Mouse (Mus musculus): ENCODE data around the gene Rab3gap1. TPM values are rescaled to one million over a fixed set of nuclear protein-coding genes. Genes with fewer than 3 reads are reported as not detected.

Rab3gap1 gene
- polyA plus RNA-seq, 1 experiment from 2014 or later: 18.2 TPM

GRCm38 (mm10) chr1:127860492-127860891 is 8.1 kb upstream of the Rab3gap1 start:
- Histone ChIP-seq H3K4me3 (replicated peaks; ENCODE audit: low read depth, low read length) (no peak overlapping the region), H3K4me2 (ENCODE audit: low read length) (no peak overlapping the region), H3K27me3 (ENCODE audit: insufficient read depth, low read length) (no peaks in the 10 kb centered on the region), H3K9ac (ENCODE audit: low read depth, low read length) (no peak overlapping the region), H3K9me3 (replicated peaks; ENCODE audit: low read length) (no peaks in the 10 kb centered on the region), H3K36me3 (ENCODE audit: insufficient read depth, low read length) (no peaks in the 10 kb centered on the region), H3K4me1 (replicated peaks; ENCODE audit: insufficient read depth, low read length) (no peaks in the 10 kb centered on the region), H3K27ac (no peak overlapping the region)
- DNase-seq (ENCODE audit: low spot score): no peak
- ATAC-seq (replicated peaks; ENCODE audit: low FRiP score, low read depth): no peak
- WGBS: 95% methylated on average over 4 of the region's 4 CpGs
- TF ChIP-seq CTCF (IDR thresholded peaks at IDR 0.05; ENCODE audit: low read depth): no peak

GRCm38 (mm10) chr1:127861900-127862299 is 6.7 kb upstream of the Rab3gap1 start:
- Histone ChIP-seq H3K4me3 (replicated peaks; ENCODE audit: low read depth, low read length) (no peak overlapping the region), H3K4me1 (replicated peaks; ENCODE audit: insufficient read depth, low read length) (no peaks in the 10 kb centered on the region), H3K27ac (no peak overlapping the region), H3K9ac (ENCODE audit: low read depth, low read length) (no peak overlapping the region), H3K36me3 (ENCODE audit: insufficient read depth, low read length) (no peaks in the 10 kb centered on the region), H3K27me3 (ENCODE audit: insufficient read depth, low read length) (no peaks in the 10 kb centered on the region), H3K9me3 (replicated peaks; ENCODE audit: low read length) (no peaks in the 10 kb centered on the region), H3K4me2 (ENCODE audit: low read length) (no peak overlapping the region)
- WGBS: 81% methylated on average over 5 of the region's 5 CpGs
- DNase-seq (ENCODE audit: low spot score): no peak
- ATAC-seq (replicated peaks; ENCODE audit: low FRiP score, low read depth): no peak
- TF ChIP-seq CTCF (IDR thresholded peaks at IDR 0.05; ENCODE audit: low read depth): no peak

GRCm38 (mm10) chr1:127863806-127864205 is 4.8 kb upstream of the Rab3gap1 start:
- no peaks in the 10 kb centered on the region for H3K9me3 ChIP-seq (replicated peaks; ENCODE audit: low read length)
- DNase-seq (ENCODE audit: low spot score): no peak
- H3K4me2 ChIP-seq (ENCODE audit: low read length): no peak overlapping the region
- no peak for ATAC-seq (replicated peaks; ENCODE audit: low FRiP score, low read depth)
- H3K4me3 ChIP-seq (replicated peaks; ENCODE audit: low read depth, low read length): no peak overlapping the region
- no peak overlapping the region for H3K27ac ChIP-seq
- H3K4me1 ChIP-seq (replicated peaks; ENCODE audit: insufficient read depth, low read length): no peaks in the 10 kb centered on the region
- no peaks in the 10 kb centered on the region for H3K27me3 ChIP-seq (ENCODE audit: insufficient read depth, low read length)
- H3K9ac ChIP-seq (ENCODE audit: low read depth, low read length): no peak overlapping the region
- no peaks in the 10 kb centered on the region for H3K36me3 ChIP-seq (ENCODE audit: insufficient read depth, low read length)
- 43% methylated on average over 7 of the region's 7 CpGs for WGBS
- no peak for TF ChIP-seq CTCF (IDR thresholded peaks at IDR 0.05; ENCODE audit: low read depth)

- DNase-seq (ENCODE audit: low spot score) (no peak), ATAC-seq (replicated peaks; ENCODE audit: low FRiP score, low read depth) (no peak)
- Histone ChIP-seq H3K36me3 (ENCODE audit: insufficient read depth, low read length) (peaks cover 5% of the 10 kb centered on the region; the same call in 1 of the 2 replicates), H3K4me1 (replicated peaks; ENCODE audit: insufficient read depth, low read length) (no peaks in the 10 kb centered on the region; the same call in 1 of the 2 replicates), H3K27ac (peak overlapping the region; percentile 85; the same call in 1 of the 2 replicates), H3K4me3 (replicated peaks; ENCODE audit: low read depth, low read length) (peak overlapping the region; percentile 64), H3K9ac (ENCODE audit: low read depth, low read length) (peak overlapping the region; percentile 78), H3K9me3 (replicated peaks; ENCODE audit: low read length) (no peaks in the 10 kb centered on the region), H3K4me2 (ENCODE audit: low read length) (peak overlapping the region; percentile 71), H3K27me3 (ENCODE audit: insufficient read depth, low read length) (no peaks in the 10 kb centered on the region)
- 22% methylated on average over 8 of the region's 8 CpGs for WGBS
- TF ChIP-seq CTCF (IDR thresholded peaks at IDR 0.05; ENCODE audit: low read depth): no peak
These were observed 703 bp downstream of the Rab3gap1 start for GRCm38 (mm10) chr1:127869276-127869675.

GRCm38 (mm10) chr1:127899401-127899800 is 30.8 kb downstream of the Rab3gap1 start:
- TF ChIP-seq CTCF (IDR thresholded peaks at IDR 0.05; ENCODE audit: low read depth): no peak
- Histone ChIP-seq H3K27me3 (ENCODE audit: insufficient read depth, low read length) (no peaks in the 10 kb centered on the region), H3K4me2 (ENCODE audit: low read length) (no peak overlapping the region), H3K27ac (no peak overlapping the region), H3K9ac (ENCODE audit: low read depth, low read length) (no peak overlapping the region), H3K4me3 (replicated peaks; ENCODE audit: low read depth, low read length) (no peak overlapping the region), H3K9me3 (replicated peaks; ENCODE audit: low read length) (no peaks in the 10 kb centered on the region), H3K36me3 (ENCODE audit: insufficient read depth, low read length) (peaks cover 5% of the 10 kb centered on the region; the same call in 1 of the 2 replicates), H3K4me1 (replicated peaks; ENCODE audit: insufficient read depth, low read length) (no peaks in the 10 kb centered on the region)
- WGBS: 62% methylated on average over 1 of the region's 1 CpGs
- no peak for DNase-seq (ENCODE audit: low spot score)
- no peak for ATAC-seq (replicated peaks; ENCODE audit: low FRiP score, low read depth)

- Histone ChIP-seq H3K27ac (no peak overlapping the region), H3K4me2 (ENCODE audit: low read length) (no peak overlapping the region), H3K4me1 (replicated peaks; ENCODE audit: insufficient read depth, low read length) (no peaks in the 10 kb centered on the region), H3K4me3 (replicated peaks; ENCODE audit: low read depth, low read length) (no peak overlapping the region), H3K9ac (ENCODE audit: low read depth, low read length) (no peak overlapping the region), H3K36me3 (ENCODE audit: insufficient read depth, low read length) (peaks cover 8% of the 10 kb centered on the region; the same call in 1 of the 2 replicates), H3K9me3 (replicated peaks; ENCODE audit: low read length) (no peaks in the 10 kb centered on the region), H3K27me3 (ENCODE audit: insufficient read depth, low read length) (no peaks in the 10 kb centered on the region)
- 0 out of 2 replicates have a peak, but pooled peaks have one; percentile 46 for ATAC-seq (replicated peaks; ENCODE audit: low FRiP score, low read depth)
- WGBS: 82% methylated on average over 2 of the region's 2 CpGs
- no peak for TF ChIP-seq CTCF (IDR thresholded peaks at IDR 0.05; ENCODE audit: low read depth)
- peak; percentile 27 for DNase-seq (ENCODE audit: low spot score)
These were observed 36.3 kb downstream of the Rab3gap1 start for GRCm38 (mm10) chr1:127904774-127905385.
